Mouse (Mus musculus): ENCODE results near the gene Faah. TPM values are rescaled to one million over a fixed set of nuclear protein-coding genes. Genes with fewer than 3 reads are reported as not detected.

The Faah gene
- total RNA-seq, 2 experiments from 2014 or later = 0.58 to 1.2 TPM

- ATAC-seq (replicated peaks; ENCODE audit: poor library complexity) = no peak
These were observed 64.2 kb downstream of the Faah start for GRCm38 (mm10) chr4:115953559-115953958.

- peak; percentile 88 for ATAC-seq (replicated peaks; ENCODE audit: poor library complexity)
These were observed 65.0 kb downstream of the Faah start for GRCm38 (mm10) chr4:115952758-115953157.

DNA sequence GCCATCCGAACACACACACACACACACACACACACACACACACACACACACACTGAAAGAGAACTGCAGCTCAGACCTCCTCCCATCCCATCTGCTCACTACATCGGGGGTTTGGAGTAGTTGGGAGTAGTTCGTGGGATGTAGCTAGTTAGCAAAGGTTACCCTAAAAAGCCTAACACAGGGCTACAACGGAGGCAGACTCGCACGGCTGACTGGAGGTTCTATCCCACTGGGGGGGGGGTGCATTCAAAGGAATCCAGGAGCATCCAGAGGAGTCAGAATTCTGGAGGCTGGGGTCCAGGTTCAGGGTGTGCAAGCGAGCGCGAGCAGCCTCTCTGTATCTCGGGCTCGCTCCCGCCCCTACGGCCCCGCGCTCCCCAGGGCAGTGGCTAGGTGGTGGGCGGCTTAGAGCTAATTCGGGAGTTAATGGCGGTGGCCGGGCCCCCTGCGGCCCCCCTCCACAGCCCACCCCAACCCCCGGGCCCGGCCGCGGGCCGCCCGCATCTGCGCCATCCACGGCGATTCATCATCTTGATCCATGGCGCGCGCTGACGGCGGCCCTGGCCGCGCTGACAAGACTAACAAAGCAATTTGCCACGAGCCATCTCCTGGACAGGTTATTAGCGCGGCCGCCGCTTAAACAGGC is 73.9 kb downstream of the Faah start:
- no peak for ATAC-seq (replicated peaks; ENCODE audit: poor library complexity)

DNA sequence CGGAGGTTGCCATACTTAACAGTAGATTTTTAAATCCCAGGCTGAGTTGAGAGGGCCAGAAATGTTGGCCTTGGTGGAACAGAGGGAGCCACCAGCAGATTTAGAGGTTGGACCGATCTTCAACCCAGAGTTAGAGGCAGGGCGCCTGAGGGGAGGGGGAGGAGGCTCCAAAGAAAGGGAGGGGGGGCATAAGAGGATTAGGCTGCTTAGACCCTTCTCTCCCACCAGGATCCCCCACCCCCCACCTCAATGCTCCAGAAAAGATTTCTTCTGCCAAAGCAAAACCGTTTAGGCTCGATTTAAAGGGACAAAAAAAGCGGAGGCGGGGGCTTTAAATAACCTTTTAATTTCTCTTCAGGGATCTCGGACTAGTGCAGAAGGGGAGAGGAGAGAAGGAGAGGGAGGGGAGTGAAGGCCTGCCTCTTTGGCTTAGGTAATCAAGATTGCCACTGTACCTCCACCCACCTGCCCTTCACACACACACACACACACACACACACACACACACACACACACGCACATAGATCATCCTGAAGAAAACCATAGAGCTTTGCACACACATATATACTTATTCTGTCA is 76.4 kb downstream of the Faah start:
- no peak for ATAC-seq (replicated peaks; ENCODE audit: poor library complexity)

DNA sequence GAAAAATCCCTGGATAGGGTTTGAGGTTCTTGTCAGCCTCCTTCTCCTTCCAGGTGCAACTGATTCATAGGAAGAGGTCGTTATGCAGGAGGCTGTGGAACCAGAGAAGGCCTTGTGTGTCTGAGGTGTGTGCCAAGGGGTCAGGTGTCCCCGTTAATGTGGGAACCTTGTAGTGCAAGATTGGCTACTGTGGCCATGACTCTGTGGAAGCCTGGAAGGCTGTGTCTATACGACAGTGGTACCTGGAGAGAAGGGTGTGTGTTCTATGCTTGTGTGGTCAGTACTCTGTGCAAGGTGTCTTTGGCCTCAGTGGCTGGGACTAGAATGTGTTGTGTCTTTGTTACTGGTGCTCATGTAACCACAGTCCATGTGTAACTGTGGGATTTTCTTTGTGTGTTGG is 77.0 kb downstream of the Faah start:
- no peak for ATAC-seq (replicated peaks; ENCODE audit: poor library complexity)

DNA sequence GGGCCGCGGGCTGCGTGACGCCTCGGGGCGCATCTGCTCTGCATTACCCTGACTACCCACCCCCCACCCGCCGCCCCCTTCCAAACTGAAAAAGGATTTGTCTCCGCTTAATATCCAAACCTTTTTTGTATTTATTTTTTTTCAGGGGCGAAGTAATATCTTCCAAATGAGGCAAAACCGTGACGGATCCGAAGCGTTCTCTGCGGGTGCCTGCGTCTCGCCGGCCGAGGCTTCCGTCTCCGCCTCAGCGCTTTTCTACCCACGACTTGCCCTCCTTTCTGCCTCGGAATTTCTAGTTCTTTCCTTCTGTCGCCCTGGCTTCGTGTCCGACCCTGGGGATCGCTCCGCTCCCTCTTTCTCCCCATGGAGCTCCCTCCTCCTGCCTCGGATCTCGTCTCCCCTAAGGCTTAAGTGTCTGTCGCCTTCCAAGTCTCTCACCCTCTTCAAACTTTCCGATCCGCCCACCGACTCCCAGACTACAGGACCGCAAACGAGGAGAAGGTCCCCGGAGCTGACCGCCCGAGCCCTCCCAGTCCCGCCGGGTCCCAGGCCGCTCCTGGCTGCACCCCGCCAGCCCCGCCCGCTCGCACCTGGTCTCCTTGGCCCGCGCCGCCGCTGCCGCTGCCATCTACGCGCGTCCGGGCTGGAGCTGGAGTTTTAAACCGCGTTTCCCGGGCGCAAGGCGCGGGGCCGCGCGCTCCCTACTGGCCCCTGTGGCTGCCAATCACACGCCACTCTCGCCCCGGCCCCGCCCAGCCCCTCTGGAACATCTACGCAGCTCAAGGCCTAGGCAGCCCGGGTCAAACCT is 78.2 kb downstream of the Faah start, which contains the start of gene Dmbx1:
Gene Dmbx1 (minus strand): TSS at position 632 of the 808 bp plus-strand sequence.
- peak; percentile 49 for ATAC-seq (replicated peaks; ENCODE audit: poor library complexity)

DNA sequence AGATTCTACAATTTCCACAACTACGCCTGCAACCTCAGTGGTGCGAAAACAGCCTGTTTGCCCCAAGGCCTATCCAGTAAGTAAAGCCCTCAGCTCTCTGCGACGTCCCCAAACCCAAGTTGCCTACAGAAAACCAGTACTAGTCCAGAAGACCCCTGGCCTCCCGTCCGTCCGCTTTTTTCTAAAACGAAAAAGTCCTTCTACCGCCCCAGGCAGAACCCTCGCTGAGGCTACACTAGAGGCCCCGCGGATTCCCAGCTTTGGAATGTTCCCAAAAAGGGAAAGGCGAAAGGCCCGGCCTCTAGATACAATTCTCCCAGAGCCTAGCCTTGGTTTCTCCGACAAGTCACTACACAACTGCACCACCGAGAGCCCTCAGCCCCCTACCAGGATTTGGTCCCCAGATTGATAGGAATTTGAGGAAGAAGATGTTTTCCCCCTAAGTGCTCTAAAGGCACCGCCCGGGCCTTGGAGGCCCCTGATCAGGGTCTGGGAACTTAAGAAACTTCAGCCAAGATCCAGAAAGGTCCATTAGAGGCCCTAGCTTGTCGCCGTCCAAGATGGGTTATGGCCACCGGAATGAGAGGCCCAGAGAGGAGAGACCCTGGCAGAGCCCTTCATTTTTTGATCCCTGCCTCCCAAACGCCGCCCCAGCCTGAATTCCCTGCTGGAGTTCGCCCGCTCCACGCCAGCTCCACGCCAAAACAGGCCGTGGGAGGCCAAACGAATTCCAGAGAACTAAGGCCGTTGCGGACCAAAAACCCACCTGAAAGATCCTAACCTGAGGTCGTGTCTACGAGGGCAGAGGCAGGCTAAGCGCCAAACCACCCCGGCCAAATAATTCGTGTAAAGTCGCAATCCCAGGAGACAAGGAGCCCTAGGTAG is 79.2 kb downstream of the Faah start:
- ATAC-seq (replicated peaks; ENCODE audit: poor library complexity) = no peak

DNA sequence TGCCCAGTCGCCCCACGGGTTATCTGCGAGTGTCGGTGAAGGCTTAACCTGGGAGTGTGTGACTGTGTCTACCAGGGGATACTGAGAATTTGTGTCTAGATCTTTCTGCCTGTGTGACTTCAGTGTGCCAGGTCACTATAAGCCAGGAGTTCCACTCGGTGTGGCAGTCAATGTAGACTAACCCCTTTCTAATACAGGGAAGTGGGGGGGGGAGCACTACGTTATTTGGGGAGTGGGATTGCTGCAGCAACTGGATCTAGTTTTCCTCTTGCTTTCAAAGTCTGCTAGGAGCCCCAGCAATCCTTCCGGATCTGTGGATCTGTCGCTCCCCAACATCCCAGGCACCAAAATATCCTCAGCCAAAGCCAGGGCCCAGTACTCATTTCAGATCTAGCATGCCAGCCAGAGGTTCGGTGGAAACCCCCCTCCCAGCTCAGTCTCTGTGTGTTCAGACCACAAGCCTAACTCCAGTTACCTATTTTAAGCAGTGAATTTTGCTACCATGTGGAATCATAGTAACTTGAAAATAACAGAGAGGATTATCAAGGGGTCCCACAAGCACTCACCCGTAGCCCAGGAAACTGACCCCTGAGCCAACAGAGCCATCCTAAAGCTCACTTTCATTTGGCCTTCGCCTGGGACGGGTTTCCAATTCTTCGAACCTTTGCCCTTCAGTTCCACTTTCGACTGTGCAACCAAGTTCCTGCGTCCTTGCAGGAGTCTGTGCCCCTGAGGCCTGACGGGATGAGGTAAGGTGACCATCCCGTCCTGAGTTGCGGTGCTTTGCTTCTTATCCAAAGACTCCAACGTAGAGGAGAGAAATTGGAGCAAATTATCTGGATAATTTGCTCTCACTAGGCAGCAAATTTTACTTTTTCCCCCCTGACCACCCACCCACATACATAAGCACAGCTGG is 80.4 kb downstream of the Faah start:
- no peak for ATAC-seq (replicated peaks; ENCODE audit: poor library complexity)

- no peak for ATAC-seq (replicated peaks; ENCODE audit: poor library complexity)
These were observed 81.1 kb downstream of the Faah start for GRCm38 (mm10) chr4:115936646-115937045.

GRCm38 (mm10) chr4:115935835-115936581 is 81.7 kb downstream of the Faah start:
- ATAC-seq (replicated peaks; ENCODE audit: poor library complexity) = no peak

DNA sequence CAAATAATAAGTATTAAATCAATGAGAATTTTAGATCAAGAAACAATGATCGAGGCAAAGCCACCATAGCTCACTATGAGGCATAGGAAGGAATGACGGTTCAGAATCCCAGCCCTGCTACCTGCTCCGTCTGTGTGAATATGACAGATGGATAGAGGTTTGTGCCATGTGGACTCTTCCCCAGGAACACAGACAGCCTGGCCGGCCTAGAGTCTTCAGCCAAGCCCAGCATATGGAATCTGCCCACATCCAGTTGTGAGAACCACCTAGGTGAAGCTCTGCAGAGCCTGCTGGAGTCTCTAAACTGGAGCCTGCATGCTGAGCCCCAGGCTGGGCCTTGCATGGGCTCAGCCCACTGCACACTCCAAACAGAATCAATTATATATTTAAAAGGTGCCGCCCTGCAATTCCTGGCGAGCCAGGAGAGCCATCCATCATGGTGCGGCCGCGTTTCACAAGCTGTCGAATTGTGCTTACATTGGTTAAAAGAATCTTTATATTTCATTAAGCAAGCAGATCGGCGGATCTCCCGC is 86.1 kb downstream of the Faah start:
- ATAC-seq (replicated peaks; ENCODE audit: poor library complexity) = no peak

GRCm38 (mm10) chr4:115927637-115928036 is 90.1 kb downstream of the Faah start:
- no peak for ATAC-seq (replicated peaks; ENCODE audit: poor library complexity)

- no peak for ATAC-seq (replicated peaks; ENCODE audit: poor library complexity)
These were observed 94.4 kb downstream of the Faah start for GRCm38 (mm10) chr4:115923262-115923880.

- ATAC-seq (replicated peaks; ENCODE audit: poor library complexity) = no peak
These were observed 95.0 kb downstream of the Faah start for GRCm38 (mm10) chr4:115922688-115923087.

DNA sequence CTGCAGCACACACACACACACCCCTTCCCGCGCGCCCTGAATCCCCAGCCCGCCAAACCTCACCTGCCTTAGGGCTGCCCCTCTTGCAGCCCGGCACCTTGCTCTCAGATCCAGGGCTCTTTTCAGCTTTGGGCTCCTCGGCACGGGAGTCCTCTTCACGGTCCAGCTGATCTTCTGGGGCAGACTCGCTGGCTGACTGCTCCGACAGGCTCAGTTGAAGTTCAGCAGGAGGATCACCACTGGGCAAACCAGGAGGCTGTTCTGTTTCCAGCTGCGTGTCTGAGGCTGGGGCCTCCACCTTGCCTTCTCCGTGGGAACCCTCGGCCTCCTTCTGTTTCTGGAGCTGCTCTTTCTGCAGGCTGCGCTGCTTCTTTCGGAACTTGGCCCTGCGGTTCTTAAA is 97.8 kb downstream of the Faah start:
- ATAC-seq (replicated peaks; ENCODE audit: poor library complexity) = no peak

All from megakaryocyte progenitor cell, adult 5-6 weeks (primary cell).